Mouse (Mus musculus) CH12.LX (cell line): ENCODE data around the gene Plau.

Experiments used
- IRF4 ChIP-seq: IDR thresholded peaks from 2 replicates; pipeline ENCODE4 v1.6.1; 2014; ENCODE audit warnings: low read depth, mild to moderate bottlenecking, inconsistent platforms, low read length, improper control_type of control experiment
- POLR2AphosphoS2 ChIP-seq: IDR thresholded peaks from 2 replicates; pipeline ENCODE4 v1.6.1; 2011; ENCODE audit warnings: low read depth, low read length, improper control_type of control experiment
- SIN3A ChIP-seq: IDR thresholded peaks from 2 replicates; pipeline ENCODE4 v1.6.1; 2012; ENCODE audit warnings: low read length, improper control_type of control experiment, inconsistent platforms
- ZKSCAN1 ChIP-seq: IDR thresholded peaks from 2 replicates; pipeline ENCODE4 v1.6.1; 2012; ENCODE audit warnings: low read depth, inconsistent platforms, low read length, improper control_type of control experiment, borderline replicate concordance
- ZNF384 ChIP-seq: IDR thresholded peaks from 2 replicates; pipeline ENCODE4 v1.6.1; 2012; ENCODE audit warnings: low read depth, low read length, improper control_type of control experiment, inconsistent platforms

GRCm38 (mm10) chr14:20842629-20843028 is 6.2 kb downstream of the Plau start:
- TF ChIP-seq SIN3A: no peak
- TF ChIP-seq ZKSCAN1: no peak
- TF ChIP-seq ZNF384: no peak
- no peak for TF ChIP-seq POLR2AphosphoS2
- TF ChIP-seq IRF4: no peak
